Mouse (Mus musculus) G1E (cell line): ENCODE results near the gene Setd6.

Source experiments
- CTCF ChIP-seq: IDR thresholded peaks from 2 replicates; pipeline ENCODE4 v1.5.1; 2012; ENCODE audit warnings: low read depth, low read length, inconsistent platforms, mixed read lengths
- GATA1 ChIP-seq: IDR thresholded peaks from 2 replicates; pipeline ENCODE4 v1.6.1; 2012; ENCODE audit warnings: borderline replicate concordance, low read length, inconsistent platforms, mixed read lengths
- POLR2AphosphoS5 ChIP-seq: IDR thresholded peaks from 2 replicates; pipeline ENCODE4 v1.6.1; 2012; ENCODE audit warnings: low read depth, low read length, inconsistent platforms; ENCODE audit not compliant: insufficient replicate concordance

DNA sequence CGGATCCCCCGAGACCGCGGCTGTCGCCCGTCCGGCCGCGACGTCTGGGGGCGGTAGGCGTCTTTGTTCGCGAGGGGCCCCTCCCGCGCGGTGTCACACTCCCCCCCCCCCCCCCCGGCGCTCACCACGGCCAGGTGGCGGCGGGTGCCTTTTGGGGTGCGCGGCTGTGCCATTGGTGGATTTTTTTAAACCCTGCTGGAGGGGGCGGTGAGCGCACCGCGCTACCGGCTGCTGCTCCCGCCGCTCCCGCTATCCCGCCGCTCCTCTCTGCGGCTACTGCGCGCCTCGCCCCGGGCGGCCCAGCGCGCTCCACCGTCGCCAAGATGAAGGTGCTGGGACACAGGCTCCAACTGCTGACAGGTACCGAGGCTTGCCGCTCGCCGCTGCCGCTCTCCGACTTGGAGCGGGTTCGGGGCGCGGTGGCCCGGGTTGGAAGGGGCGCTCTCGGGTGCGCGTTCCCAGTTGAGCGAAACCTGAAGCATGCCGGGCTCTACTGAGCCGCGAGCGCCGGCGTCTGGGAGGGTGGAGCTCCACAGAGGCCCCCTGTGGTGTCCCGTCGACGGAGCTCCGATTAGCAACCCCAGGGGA is 37.6 kb upstream of the Setd6 start:
- no peak for TF ChIP-seq CTCF
- TF ChIP-seq GATA1, result no peak
- no peak for TF ChIP-seq POLR2AphosphoS5
